Mouse (Mus musculus) cerebellum, adult 9-11 months (tissue): ENCODE results near the gene Flot2.

Experiments used
- DNase-seq: peaks from one replicate; pipeline ENCODE4 v3.0.0; 2022

Flot2 gene

GRCm38 (mm10) chr11:78065906-78066305 is 28.2 kb downstream of the Flot2 start:
- DNase-seq: no peak

- no peak for DNase-seq
These were observed 28.9 kb downstream of the Flot2 start for GRCm38 (mm10) chr11:78066641-78067040.

GRCm38 (mm10) chr11:78067566-78067965 is 29.8 kb downstream of the Flot2 start:
- no peak for DNase-seq

GRCm38 (mm10) chr11:78069130-78069529 is 31.4 kb downstream of the Flot2 start:
- no peak for DNase-seq

- DNase-seq: no peak
These were observed 31.9 kb downstream of the Flot2 start for GRCm38 (mm10) chr11:78069646-78070045.

- DNase-seq: no peak
These were observed 34.2 kb downstream of the Flot2 start for GRCm38 (mm10) chr11:78071938-78072337.

GRCm38 (mm10) chr11:78072425-78073130 is 34.8 kb downstream of the Flot2 start:
- no peak for DNase-seq

GRCm38 (mm10) chr11:78073577-78074276 is 36.0 kb downstream of the Flot2 start:
- DNase-seq: no peak

- no peak for DNase-seq
These were observed 36.5 kb downstream of the Flot2 start for GRCm38 (mm10) chr11:78074277-78074652.

- DNase-seq: no peak
These were observed 36.9 kb downstream of the Flot2 start for GRCm38 (mm10) chr11:78074666-78075065.

GRCm38 (mm10) chr11:78079961-78080921 is 42.5 kb downstream of the Flot2 start, which contains the start of gene Eral1:
Eral1 (minus strand) TSS chr11:78080383.
- peak; percentile 81 for DNase-seq

GRCm38 (mm10) chr11:78083595-78083994 is 45.9 kb downstream of the Flot2 start:
- DNase-seq: no peak

- DNase-seq: no peak
These were observed 49.3 kb downstream of the Flot2 start for GRCm38 (mm10) chr11:78086925-78087479.

- no peak for DNase-seq
These were observed 50.1 kb downstream of the Flot2 start for GRCm38 (mm10) chr11:78087756-78088281.

GRCm38 (mm10) chr11:78094137-78094503 is 56.4 kb downstream of the Flot2 start:
- no peak for DNase-seq

GRCm38 (mm10) chr11:78094504-78095143 is 56.9 kb downstream of the Flot2 start, which contains the start of gene Fam222b:
Fam222b (plus strand) TSS chr11:78094660.
- peak; percentile 94 for DNase-seq

GRCm38 (mm10) chr11:78095144-78095516 is 57.4 kb downstream of the Flot2 start:
- DNase-seq: no peak

GRCm38 (mm10) chr11:78097077-78097476 is 59.3 kb downstream of the Flot2 start:
- DNase-seq: no peak

GRCm38 (mm10) chr11:78100746-78101145 is 63.0 kb downstream of the Flot2 start:
- DNase-seq: no peak

- no peak for DNase-seq
These were observed 64.4 kb downstream of the Flot2 start for GRCm38 (mm10) chr11:78102142-78102541.

- no peak for DNase-seq
These were observed 65.4 kb downstream of the Flot2 start for GRCm38 (mm10) chr11:78102958-78103747.
